Mouse (Mus musculus): ENCODE measurements around the gene Tnfsf13.

The Tnfsf13 gene

DNA sequence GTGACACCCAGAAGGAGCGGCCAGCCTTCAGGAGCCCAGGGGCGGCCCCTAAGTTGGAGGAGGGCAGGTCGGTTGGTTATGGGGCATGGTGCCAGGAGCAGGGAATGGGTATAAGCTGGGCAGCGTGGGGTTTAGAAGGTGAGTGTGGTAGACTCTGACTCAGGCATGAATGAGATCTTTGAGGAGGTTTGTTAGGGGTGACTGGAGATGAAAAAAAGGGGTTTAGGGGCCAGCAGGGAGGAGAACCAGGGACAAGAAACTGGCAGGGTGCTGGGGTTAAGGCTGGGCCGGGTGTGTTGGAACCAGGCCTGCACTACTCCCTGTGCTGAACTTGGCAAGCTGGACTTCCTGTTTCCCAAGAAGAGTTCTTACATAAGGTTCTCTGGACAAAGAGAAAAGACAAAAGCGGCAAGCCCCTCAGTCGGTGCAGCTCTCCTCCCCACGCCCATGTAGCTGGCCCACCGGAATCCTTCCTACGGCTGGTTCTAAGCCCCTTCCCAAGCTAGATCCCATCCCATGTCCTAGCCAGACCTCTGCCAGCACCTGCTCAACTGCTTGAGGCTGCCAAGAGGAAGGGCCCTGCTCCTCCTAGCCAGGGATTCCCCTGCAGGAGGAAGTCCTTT lies at the start of gene Tnfsf13:
Tnfsf13 (minus strand) TSS at position 259 of the 623 bp plus-strand sequence.
- no peak for DNase-seq (ENCODE audit: low read depth, low spot score)

DNA sequence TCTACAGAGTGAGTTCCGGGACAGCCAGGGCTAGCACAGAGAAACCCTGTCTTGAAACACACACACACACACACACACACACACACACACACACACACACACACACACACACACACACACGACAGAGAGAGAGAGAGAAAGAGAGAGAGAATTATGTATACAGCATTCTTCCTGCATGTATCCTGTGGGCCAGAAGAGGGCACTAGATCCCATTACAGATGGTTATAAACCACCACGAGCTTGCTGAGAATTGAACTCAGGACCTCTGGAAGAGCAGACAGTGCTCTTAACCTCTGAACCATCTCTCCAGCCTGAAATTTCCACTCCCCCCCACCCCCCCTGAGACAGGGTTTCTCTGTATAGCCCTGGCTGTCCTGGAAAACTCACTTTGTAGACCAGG lies 45.8 kb upstream of the Tnfsf13 start:
- peak; percentile 62 for DNase-seq (ENCODE audit: low read depth, low spot score)

DNA sequence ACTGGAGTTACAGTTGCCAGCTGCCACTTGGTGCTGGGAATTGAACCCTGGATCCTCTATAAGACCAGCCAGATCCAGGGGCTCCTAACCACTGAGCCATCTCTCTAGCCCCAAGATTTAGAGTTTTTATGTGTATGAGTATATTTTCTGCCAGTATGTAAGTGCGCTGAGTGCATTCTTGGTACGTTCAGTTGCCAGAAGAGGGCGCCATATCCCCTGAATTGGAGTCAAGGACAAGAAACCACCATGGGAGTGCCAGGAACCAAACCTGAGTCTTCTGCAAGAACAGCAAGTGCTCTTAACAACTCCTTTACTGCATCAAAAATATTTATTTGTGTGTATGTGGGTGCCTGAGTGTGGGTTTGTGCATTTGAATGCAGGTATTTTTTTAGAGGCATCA lies 43.5 kb upstream of the Tnfsf13 start:
- peak; percentile 92 for DNase-seq (ENCODE audit: low read depth, low spot score)

DNA sequence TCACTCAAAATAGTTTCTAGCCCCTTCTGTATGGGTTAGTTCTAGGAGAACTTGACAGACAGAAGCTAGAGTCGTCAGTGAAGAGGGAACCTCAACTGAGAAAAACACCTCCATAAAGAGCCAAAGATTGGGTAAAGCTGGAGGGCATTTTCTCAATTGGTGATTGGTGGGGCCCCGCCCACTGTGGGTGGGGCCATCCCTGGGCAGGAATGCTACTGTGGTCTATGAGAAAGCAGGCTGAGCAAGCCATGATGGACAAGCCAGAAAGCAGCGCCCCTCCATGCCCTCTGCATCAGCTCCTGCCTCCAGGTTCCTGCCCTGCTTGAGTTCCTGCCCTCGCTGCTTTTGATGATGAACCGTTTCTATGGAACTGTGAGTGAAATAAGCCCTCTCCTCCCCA lies 40.4 kb upstream of the Tnfsf13 start:
- peak; percentile 75 for DNase-seq (ENCODE audit: low read depth, low spot score)

DNA sequence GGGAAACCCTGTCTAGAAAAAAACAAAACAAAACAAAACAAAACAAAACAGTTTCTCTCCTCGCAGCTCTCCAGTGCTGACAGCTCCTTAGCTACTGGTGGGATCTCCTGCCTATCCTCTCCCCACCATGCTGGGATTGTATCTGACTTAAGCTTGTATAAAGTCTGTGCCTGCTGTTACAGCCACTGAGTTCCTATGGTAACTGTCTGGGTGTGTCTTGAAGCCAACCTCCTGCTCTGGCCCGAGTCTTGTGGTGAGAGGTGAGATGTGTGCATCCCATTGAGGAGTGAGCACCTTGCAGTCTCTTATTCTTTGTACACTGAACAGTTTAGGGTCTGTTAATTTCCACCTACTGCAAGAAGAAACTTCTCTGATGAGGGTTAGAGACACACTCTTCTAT lies 37.5 kb upstream of the Tnfsf13 start:
- DNase-seq (ENCODE audit: low read depth, low spot score), result peak; percentile 63

DNA sequence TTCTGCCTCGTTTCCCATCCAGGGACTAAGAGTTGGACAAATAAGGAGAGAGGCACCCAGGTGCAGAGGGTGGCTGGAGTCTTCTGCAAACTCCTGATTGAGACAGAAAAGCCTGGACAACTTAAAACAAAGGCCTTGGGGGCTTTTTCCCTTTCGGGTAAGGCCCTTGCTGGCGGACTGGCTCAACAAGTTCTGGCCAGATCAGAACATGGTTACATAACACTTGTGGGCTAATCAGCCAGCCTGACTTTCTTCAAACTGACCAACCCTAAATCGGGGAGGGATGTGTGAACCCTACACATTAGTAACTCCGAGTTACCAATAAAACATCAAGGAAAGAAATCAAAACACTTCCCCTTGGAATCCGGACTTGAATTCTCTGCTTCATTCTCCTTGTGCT lies 35.3 kb upstream of the Tnfsf13 start:
- DNase-seq (ENCODE audit: low read depth, low spot score), result no peak

DNA sequence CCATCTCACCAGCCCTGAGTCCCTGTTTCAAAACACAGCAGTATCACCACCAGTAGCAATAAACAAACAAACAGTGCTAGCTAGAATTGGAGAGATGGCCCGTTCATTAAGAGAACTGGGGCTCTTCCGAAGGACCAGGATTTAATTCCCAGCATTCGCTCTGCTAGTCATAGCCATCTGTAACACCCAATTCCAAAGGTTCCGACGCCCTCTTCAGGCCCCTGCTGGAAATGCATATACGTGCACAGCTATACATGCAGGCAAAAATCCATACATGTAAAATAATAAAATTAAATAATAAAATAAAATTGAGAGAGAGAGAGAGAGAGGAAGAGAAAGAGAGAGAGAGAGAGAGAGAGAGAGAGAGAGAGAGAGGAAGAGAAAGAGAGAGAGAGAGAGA lies 33.8 kb upstream of the Tnfsf13 start:
- DNase-seq (ENCODE audit: low read depth, low spot score), result peak; percentile 82

DNA sequence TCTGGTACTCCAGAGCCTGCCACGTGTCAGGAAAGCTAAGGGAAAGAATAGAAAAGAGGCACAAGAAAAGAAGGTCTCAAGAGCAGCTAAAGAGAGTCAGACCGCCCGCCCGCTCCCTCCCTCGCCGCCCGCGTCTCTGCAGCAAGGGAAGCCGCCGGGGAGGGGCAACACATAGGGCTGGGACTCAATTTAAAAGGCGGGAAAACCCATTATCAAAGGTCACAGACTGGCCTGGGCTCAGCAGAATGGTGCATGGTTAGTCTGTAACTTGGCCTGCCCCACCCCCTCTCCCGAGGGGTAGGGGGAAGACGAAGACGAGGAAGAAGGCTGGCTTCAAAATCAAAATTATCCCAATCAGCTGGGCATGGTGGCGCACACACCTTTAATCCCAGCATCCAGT lies 33.1 kb upstream of the Tnfsf13 start:
- DNase-seq (ENCODE audit: low read depth, low spot score), result peak; percentile 72

DNA sequence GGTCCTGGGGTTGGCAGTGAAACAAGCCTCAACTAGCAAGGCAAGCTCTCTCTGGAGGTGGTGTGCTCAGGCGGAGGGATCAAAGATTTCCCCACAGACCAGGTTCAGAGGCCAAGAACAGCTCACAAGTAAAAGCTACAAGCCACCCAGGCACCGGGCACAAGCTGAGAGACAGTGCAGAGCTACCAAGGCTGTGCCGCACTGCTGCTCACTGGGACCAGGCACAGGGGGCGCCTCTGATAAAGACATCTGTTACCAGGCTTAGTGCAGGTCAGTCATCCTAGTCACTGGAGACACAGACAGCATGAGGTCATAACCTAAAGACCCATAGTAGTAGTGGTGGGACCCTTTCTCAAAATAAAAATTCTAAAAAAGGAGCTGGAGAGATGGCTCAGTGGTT lies 31.4 kb upstream of the Tnfsf13 start:
- DNase-seq (ENCODE audit: low read depth, low spot score), result peak; percentile 57

DNA sequence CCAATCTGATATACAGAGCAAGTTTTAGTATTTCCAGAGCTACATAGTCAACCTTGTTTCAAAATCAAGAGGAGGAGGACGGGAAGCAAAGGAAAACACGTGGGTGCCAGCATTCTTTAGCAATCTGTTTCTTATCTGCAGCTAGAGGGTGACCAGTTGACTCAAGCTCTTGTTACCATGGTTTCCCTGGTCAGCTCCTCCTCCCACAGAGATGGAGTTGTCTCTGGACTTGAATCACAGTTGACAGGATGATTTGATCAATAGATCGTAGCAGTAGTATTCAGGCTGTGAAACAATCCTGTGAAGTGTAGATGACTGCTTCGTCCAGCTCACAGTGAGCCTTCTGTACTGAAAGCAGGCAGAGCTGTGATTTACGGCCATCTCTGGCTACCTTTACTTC lies 30.3 kb upstream of the Tnfsf13 start:
- DNase-seq (ENCODE audit: low read depth, low spot score), result no peak

DNA sequence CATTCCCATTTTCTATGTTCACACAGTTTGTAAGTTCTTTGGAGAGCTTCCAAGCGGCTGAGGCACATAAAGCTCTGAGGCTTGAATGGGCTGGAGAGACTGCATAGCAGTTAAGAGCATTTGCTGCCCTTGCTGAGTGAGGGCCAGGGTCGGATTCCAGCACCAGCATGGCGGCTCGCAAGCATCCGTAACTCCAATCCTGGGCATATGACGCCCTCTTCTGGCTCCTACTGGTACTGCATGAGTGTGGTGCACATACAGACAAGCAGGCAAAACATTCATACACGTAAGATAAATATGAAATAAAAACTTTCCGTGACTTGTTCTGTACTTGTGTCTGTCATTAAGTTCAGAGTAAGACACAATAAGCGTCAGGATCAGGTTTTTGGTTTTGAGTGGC lies 29.9 kb upstream of the Tnfsf13 start:
- peak; percentile 94 for DNase-seq (ENCODE audit: low read depth, low spot score)

DNA sequence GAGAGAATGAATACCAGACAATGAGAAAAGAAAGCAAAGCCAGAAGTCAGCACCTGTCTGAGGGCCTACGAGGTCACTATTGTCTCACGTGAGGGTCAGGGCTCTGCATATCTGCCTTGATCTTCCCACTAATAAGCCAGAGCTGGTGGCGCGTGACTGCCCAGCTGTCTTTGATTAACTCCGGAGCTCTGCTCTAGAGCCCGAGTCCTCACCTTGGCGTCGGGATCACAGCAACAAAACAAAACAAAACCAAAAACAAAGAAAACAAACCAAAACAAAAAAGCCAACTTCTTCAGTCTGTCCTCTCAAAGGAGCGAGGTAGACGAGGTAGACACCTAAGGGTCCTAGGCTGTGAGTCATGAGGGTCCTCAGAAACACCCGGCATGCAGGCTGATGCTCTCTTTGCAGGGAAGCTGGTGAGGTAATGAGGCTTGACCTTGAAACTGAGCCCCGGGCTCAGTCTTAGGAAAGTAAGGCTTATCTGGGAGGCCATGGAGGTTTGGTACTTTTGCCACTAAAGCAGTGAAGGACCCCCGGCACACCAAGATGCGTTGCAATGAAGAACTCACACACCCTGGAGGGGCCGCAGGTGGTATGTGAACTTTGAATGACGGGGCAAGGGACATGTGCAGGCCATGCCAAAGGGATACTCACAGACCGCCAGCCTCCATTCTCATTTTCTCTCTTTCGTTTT lies 29.2 kb upstream of the Tnfsf13 start:
- peak; percentile 70 for DNase-seq (ENCODE audit: low read depth, low spot score)

DNA sequence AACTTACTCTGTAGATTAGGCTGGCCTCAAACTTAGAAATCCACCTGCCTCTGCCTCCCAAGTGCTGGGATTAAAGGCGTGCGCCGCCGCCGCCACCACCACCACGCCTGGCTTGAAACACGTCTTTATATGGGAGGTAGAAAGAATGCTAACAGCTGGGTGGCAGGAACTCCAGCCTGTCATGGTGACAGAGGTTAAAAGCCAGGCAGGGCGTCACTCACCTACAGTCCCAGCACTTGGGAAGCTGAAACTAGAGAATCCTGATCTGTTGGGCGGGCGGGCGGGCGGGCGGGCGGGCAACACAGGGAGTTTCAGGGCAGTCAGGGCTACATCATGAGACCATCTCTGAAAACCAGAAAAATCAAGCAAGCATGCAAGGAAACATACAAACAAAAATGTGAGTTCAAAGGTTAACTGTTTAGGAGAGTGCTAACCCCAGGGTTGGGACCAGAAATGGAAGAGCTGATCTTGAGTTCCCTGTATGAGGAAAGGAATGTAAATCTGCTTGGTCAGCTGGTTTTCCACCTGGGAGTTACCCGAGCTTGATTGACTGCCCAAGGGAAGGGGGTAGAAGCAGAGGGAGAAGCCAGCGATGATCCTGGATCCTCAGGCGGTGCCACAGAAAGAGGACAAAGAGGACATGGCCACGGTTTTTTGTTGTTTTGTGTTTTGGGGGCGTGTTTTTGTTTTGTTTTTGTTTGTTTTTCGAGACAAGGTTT lies 27.5 kb upstream of the Tnfsf13 start:
- DNase-seq (ENCODE audit: low read depth, low spot score), result peak; percentile 77

DNA sequence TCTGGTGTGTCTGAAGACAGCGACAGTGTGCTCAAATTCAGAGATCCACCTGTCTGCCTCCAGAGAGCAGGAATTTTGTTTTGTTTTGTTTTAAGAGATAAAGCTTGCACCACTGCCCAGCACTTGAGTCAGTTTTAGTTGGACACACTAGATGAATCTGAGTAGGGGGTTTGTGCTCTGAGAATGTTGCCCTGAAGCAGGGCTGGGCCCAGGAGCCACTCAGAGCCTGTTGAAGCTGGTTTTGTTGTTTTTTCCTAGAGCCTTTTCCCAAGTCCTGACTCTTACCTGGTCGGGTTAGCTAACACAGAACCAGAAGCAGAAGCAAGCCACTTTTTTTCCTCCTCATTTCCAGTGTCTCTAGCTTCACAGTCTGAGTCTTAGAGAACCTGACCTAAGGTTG lies 25.5 kb upstream of the Tnfsf13 start:
- DNase-seq (ENCODE audit: low read depth, low spot score), result no peak

DNA sequence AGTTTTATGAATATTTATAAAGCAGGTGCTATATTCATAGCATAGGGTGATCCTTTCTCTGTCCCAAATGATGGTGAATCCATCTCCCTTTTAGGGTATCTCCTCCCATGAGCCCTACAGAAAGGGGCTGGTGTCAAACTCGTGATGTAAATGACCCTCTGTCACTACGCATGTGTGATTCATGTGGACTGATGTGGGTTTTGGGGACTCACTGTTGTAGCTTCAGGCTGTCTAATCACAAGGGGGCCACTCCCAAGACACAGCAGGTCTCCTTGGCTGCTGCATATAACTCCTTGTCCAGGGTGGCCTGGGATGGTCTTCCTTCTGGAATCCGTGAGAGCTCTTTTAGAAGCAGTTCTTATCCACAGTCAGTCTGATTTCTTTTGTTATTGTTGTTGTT lies 24.9 kb upstream of the Tnfsf13 start:
- no peak for DNase-seq (ENCODE audit: low read depth, low spot score)

DNA sequence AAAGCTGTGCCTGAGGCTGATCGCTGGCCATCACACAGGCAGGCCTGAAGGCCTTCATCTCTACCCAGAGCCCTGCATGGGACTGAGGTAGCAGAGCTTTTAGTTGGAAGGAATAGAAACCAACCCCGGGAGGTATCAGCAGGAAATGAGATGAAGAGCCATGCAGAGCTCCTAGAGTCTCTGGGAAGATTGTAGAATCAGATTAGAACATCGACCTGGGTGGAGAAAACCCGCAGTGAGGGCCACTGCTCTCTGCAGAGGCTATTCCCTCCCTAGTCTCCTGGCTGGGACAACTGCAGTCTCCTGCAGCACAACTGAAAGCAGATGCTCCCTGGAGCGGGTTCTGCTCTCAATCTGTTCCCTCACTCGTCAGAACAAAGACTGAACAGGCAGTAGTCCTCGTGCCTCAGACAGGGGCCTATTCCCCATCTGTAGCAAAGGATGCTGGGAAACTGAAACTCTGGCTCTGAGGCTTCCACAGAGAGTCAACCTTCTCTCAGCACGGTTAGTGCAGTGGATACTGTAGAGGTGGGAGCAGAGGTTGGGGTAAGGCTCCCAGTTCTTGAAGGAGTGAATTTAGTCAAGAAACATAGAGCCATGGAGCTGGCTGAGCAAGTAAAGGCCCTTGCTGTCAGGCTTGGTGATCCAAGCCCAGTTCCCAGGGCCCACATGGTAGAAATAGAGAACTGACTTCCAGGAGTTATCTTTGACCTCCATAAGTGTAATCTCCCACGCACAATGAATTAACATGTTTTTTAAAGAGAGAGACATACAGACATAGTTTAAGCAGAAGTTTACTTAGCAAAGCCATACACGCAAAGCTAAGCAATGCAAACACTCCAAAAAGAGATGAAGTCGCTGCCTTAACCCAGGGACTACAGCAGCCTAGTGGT lies 24.2 kb upstream of the Tnfsf13 start:
- DNase-seq (ENCODE audit: low read depth, low spot score), result no peak

DNA sequence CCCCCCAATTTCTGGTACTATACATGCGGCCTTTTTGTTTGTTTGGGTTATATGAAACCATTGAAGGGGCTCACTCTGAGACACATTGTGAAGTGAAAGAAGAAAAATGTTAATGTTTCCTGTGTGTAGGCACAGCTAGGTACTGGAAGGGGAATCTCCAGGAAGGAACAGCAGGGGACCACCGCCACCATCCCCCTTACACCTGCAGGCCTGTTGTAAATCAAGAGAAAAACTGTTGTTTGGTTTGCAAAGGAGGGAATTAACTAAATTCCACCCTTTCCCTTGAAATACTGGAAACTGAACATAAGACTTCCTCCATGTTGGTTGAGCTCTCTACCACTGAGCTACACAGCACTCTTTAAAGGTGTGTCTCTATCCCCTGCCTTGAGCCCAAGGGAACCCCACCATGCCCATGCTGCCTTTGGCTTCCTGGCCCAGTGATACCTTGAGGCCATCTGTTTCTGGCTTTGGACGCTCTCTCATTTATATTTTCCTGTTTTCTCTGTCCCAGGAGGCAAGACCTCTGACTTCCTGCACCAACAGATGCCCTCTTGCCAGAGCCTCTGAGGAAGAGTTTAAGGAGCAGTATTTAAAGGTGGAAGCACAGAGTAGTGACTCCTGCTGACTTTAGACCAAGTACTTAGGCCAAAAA lies 23.2 kb upstream of the Tnfsf13 start:
- peak; percentile 60 for DNase-seq (ENCODE audit: low read depth, low spot score)

DNA sequence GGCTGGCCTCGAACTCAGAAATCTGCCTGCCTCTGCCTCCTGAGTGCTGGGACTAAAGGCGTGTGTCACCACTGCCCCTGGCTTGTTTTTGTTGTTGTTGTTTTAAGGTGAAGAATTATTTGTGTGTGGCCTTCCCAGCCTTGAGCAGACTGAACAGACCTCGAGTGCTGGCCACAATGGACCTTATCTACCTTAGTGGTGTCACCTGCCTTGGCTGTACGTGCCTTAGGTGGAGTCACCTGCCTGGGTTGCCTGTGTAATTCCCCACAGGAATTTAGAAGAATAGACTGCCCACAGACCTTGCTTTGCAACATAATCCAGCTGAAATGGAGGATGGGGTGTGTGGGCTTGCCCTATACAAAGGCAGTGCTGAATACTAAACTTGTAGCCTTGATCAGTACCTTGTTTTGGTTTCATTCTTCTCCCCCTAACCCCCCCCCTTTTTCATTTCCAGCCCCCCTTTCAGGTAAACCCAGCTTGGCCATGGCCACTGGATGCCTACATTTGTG lies 22.3 kb upstream of the Tnfsf13 start:
- no peak for DNase-seq (ENCODE audit: low read depth, low spot score)

DNA sequence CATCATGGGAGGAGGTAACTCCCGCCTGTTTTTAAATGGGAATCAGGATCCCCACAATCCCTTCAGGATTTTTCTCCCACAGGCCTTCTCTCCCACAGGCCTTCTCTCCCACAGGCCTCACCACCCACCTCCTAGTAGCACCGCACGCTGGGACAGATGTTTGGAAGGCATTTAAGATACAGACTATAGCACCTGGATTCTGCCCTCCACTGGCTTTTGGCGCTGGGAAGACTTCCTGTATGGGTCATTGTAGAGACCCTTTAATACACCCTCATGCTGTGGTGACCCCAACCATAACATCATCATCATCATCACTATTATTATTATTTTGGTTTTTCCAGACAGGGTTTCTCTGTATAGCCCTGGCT lies 21.9 kb upstream of the Tnfsf13 start:
- no peak for DNase-seq (ENCODE audit: low read depth, low spot score)

DNA sequence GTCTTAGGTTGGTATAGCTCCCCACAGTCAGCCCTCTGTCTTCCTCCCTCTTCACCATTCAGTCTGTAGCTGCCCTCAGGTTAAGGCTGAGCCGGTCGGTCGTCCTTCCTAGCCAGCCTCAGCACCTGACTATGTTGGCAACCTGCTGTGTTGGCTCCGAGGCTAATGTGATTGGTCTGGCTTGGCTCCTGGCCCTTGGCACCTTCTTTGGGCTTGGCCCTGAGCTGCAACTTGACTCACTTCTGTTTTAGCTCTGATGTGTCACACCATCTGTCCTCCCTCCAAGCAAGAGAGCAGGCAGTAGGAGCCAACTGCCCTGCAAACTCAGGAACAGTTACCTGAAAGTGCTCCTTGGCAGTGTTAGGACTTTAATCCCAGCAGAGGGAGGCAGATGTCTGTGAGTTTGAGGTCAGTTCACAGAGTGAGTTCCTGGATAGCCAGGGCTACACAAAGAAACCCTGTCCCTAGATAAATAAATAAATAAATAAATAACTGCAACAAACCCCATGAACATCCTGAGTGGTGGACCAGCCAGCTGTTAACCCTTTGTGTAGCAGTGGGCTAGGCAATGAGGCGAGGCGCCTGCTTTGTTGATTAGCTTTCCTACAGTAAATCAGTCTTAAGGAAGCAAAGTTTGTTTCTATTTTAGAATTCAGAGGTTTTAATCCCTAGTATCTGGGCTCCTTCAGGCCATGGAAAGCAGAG lies 21.3 kb upstream of the Tnfsf13 start:
- DNase-seq (ENCODE audit: low read depth, low spot score), result no peak

DNA sequence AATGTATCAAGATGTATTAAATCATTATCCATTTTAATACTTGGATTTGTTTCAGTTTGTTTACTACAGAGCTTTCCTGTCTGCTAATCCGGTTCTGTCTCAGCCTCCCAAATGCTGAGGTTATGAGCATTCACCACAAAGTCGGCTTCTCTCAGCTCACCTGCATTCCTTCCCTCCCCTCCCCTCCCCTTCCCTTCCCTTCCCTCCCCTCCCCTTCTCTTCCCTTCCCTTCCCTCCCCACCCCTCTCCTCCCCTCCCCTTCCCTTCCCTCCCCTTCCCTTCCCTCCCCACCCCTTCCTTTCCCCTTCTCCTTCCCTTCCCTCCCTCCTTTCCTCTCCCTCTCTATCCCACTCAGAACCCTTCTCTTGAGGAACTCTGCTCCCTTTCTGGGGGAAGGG lies 19.0 kb upstream of the Tnfsf13 start:
- peak; percentile 78 for DNase-seq (ENCODE audit: low read depth, low spot score)

Measured in ZHBTc4 (cell line).